Mouse (Mus musculus) limb, embryonic 14.5 days (tissue): ENCODE data around the gene Slc35e3. TPM values are rescaled to one million over a fixed set of nuclear protein-coding genes. Genes with fewer than 3 reads are reported as not detected.
"Not testable (repeated sequence)": the region's sequence is repeated elsewhere in the genome, so short reads cannot be mapped to it uniquely, and the experiment has no call there.

Source experiments
- ATAC-seq: fragments of 200-750 bp; cut with Nextera tagmentation; 2 replicates; pipeline ENCODE4 v1.8.0; 2017; ENCODE audit warnings: low read depth, moderate number of reproducible peaks, moderate TSS enrichment; ENCODE audit not compliant: low FRiP score
- DNase-seq: peaks from one replicate; pipeline ENCODE4 v3.0.0-alpha.2; 2015; ENCODE audit warnings: low spot score
- H3K27ac ChIP-seq: fragments of 300-500 bp; sonication (generic); replicated peaks from 2 replicates; pipeline ENCODE4 v1.5.1; 2014; ENCODE audit warnings: low read depth, mild to moderate bottlenecking, low read length, moderate library complexity, mixed read lengths
- H3K27me3 ChIP-seq: fragments of 300-500 bp; sonication (generic); 2 replicates; pipeline ENCODE4 v1.6.1; 2014; ENCODE audit warnings: low read length, mixed read lengths; ENCODE audit not compliant: control insufficient read depth, insufficient read depth
- H3K36me3 ChIP-seq: fragments of 300-500 bp; sonication (generic); 2 replicates; pipeline ENCODE4 v1.6.1; 2014; ENCODE audit warnings: mild to moderate bottlenecking, low read length, moderate library complexity, mixed read lengths; ENCODE audit not compliant: control insufficient read depth, insufficient read depth
- H3K4me1 ChIP-seq: fragments of 300-500 bp; sonication (generic); 2 replicates; pipeline ENCODE4 v1.6.1; 2014; ENCODE audit warnings: antibody characterized with exemption, low read length, mixed read lengths; ENCODE audit not compliant: control insufficient read depth, insufficient read depth
- H3K4me2 ChIP-seq: fragments of 300-500 bp; sonication (generic); replicated peaks from 2 replicates; pipeline ENCODE4 v1.6.1; 2014; ENCODE audit warnings: low read depth, mild to moderate bottlenecking, low read length, moderate library complexity; ENCODE audit not compliant: severe bottlenecking
- H3K4me3 ChIP-seq: fragments of 300-500 bp; sonication (generic); replicated peaks from 2 replicates; pipeline ENCODE4 v1.5.1; 2014; ENCODE audit warnings: low read length
- H3K9ac ChIP-seq: fragments of 300-500 bp; sonication (generic); 2 replicates; pipeline ENCODE4 v1.6.1; 2014; ENCODE audit warnings: mild to moderate bottlenecking, low read depth, low read length, moderate library complexity; ENCODE audit not compliant: severe bottlenecking
- H3K9me3 ChIP-seq: fragments of 300-500 bp; sonication (generic); 2 replicates; pipeline ENCODE4 v1.6.1; 2016; ENCODE audit warnings: low read length; ENCODE audit not compliant: control insufficient read depth
- POLR2A ChIP-seq: fragments of 200-500 bp; IDR thresholded peaks from 2 replicates; pipeline ENCODE4 v1.8.0; 2012; ENCODE audit warnings: inconsistent platforms, mild to moderate bottlenecking, moderate library complexity, borderline replicate concordance; ENCODE audit not compliant: insufficient read depth, insufficient read length; ENCODE audit errors: extremely low read depth
- WGBS: fragments of 180-500 bp; shearing (Covaris S2); extraction: QIAGEN DNeasy Blood & Tissue Kit; methylation state at CpG from one replicate; pipeline ENCODE4 v1.1.7; 2014; 5-methylcytosine and 5-hydroxymethylcytosine counted together
- polyA plus RNA-seq, 2 experiments: library from polyadenylated mRNA; depleted of rRNA in 1 of 2; stranded (reverse) in 1 of 2; unstranded in 1 of 2; fragments of >200 nt; fragmentation: Nextera tagmentation in 1 of 2; extraction: Ambion mirVana in 1 of 2; gene quantifications; 2 replicates each; pipeline versions ENCODE4 v1.2.1 to v1.2.3; 2012 to 2014

Slc35e3 gene
- polyA plus RNA-seq, 2 experiments: 21.7 to 36.2 TPM

DNA sequence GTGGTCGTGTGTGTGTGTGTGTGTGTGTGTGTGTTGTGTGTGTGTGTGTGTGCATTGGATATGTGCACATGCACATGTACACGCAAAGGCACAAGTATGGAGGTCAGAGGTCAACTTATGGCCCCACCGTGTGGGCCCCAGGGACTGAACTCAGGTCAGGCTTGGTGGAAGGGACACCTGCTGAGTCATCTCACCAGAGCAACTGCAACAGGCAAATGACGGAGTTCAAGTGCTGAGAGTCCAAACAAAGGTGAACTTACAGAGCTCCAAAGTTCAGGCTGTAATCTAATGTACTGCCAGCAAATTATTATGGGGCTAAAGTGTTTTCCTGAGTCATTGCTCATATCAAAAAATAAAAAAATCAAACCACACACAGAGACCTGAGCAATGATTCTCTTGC, 9.1 kb downstream of the Slc35e3 start:
- Histone ChIP-seq H3K4me2 (no peak overlapping the region), H3K9me3 (no peaks in the 10 kb centered on the region), H3K36me3 (peaks cover 51% of the 10 kb centered on the region), H3K9ac (no peak overlapping the region), H3K27ac (no peak overlapping the region), H3K4me3 (no peak overlapping the region), H3K4me1 (peaks cover 4% of the 10 kb centered on the region; the same call in 1 of the 2 replicates), H3K27me3 (no peaks in the 10 kb centered on the region)
- TF ChIP-seq POLR2A: no peak
- ATAC-seq: no peak
- WGBS: 87% methylated on average over 4 of the region's 4 CpGs
- DNase-seq: no peak

DNA sequence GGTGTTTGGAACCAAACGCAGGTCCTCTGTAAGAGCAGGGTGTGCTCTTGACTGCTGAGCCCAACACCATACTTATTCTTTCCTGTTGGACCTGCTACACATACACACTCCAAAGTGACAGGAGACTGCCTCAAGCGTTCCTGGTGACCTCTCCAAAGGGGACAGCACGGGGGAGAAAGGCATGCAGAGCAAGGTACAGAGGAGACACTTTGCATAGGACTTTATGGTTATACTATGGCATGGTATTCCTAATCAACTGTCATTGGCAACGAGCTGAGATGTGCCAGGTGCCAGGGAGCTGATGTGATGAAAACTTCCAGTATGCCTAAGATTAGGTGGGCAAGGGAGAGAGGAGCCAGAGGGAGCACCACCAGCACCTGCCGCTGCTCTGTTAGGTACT, 9.6 kb downstream of the Slc35e3 start:
- 89% methylated on average over 5 of the region's 5 CpGs for WGBS
- Histone ChIP-seq H3K9me3 (no peaks in the 10 kb centered on the region), H3K4me2 (no peak overlapping the region), H3K4me3 (no peak overlapping the region), H3K36me3 (peaks cover 51% of the 10 kb centered on the region), H3K9ac (no peak overlapping the region), H3K27ac (no peak overlapping the region), H3K4me1 (peaks cover 4% of the 10 kb centered on the region; the same call in 1 of the 2 replicates), H3K27me3 (no peaks in the 10 kb centered on the region)
- no peak for ATAC-seq
- no peak for TF ChIP-seq POLR2A
- no peak for DNase-seq

DNA sequence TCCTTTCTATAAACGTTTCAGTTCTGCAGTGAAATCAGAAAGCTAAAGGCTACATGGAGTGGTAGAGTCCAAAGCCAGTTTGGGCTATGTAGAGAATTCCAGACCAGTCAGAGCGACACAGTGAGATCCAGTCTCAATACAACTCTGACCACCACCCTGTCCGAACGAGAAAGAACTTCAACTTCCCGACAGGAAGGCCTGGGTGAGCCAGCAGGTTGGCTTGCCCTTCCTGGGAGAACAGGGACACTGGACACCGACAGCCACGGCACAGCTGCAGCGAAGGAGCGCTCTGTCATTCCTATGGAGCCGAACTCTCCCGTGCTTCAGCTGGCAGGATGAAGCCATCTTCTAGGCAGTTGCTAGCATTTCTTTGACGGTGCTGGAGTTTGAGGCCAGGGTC, 10.8 kb downstream of the Slc35e3 start:
- H3K4me3 ChIP-seq, H3K4me1 ChIP-seq, H3K27ac ChIP-seq, H3K4me2 ChIP-seq, H3K9ac ChIP-seq, H3K9me3 ChIP-seq, DNase-seq, H3K27me3 ChIP-seq, ATAC-seq: not testable (repeated sequence)
- peaks cover 49% of the 10 kb centered on the region for H3K36me3 ChIP-seq
- 89% methylated on average over 11 of the region's 12 CpGs for WGBS

DNA sequence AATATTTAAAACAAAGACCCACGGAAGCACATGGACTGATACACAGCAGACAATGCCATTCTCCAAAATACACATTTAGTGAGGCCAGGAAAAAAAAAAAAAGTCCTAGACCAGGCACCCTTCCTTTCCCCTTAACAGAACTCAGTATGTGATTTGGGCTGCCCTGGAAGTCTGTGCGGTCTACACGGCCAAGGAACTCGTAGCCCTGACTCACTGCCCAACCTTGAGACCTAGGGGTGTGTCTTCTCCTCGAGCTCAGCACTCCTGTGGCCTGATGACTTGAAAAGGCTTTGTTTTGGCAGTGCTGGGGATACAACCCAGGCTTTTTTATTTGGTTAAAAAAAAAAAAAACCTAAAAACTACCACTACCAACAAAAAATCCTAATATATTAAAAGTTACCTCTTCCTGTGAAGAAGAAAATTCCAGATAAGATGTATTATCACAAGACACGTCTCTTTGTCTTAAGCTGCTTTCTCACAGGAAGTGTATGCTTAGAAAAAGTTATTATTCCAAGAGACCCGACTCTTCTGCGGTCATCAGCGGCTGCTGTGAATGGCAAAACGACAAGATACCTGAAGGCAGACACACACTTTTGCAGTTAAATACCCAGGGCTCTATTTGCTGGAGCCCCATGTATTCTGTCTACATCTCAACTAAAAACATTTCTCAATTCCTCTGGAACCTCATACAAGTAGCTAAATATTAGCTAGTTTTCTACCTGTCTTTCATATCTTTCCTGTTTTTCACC, 11.9 kb downstream of the Slc35e3 start:
- H3K27me3 ChIP-seq, DNase-seq, H3K4me1 ChIP-seq, H3K4me2 ChIP-seq, ATAC-seq, H3K27ac ChIP-seq, H3K4me3 ChIP-seq, H3K9ac ChIP-seq, H3K9me3 ChIP-seq: not testable (repeated sequence)
- WGBS: 88% methylated on average over 9 of the region's 10 CpGs
- H3K36me3 ChIP-seq: peaks cover 38% of the 10 kb centered on the region

DNA sequence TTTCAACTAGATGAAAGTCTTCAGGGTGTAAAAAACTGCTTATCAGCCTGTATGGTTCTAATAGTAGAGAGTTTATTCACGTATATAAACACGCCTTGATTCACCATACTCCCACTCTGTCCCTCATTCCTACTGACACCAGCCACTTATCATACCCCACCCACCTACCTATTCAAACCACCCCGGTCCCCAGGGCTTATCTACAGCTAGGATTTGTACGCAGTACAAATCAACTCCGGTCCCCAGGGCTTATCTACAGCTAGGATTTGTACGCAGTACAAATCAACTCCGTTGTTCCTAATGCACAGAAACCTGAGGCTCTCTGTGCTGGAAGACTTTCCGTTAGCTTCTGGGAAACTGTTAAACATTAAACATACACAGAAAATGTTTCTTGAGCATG, 12.5 kb downstream of the Slc35e3 start:
- WGBS: 92% methylated on average over 8 of the region's 8 CpGs

More for the DNA sequence above, 12.5 kb downstream of the Slc35e3 start:
- not testable (repeated sequence) for H3K4me2 ChIP-seq, H3K4me1 ChIP-seq, H3K27ac ChIP-seq, DNase-seq, ATAC-seq, H3K27me3 ChIP-seq, H3K4me3 ChIP-seq, H3K9ac ChIP-seq, H3K9me3 ChIP-seq
- H3K36me3 ChIP-seq: peaks cover 32% of the 10 kb centered on the region
